Mouse (Mus musculus) CH12.LX (cell line): ENCODE measurements at regions not wholly inside any gene's neighbourhood (a gene's known extent, or its start where the extent isn't known, plus 50 kb on each side); places are given as distances from the start of the nearest gene placed in this dataset.

Experiments
- DNase-seq: peaks from one replicate; pipeline ENCODE4 v3.0.0-alpha.2; 2013; ENCODE audit errors: extremely low read depth
- H3K27ac ChIP-seq: 2 replicates; pipeline ENCODE4 v1.5.1; 2012; ENCODE audit warnings: low read depth, mild to moderate bottlenecking, control low read depth, moderate library complexity; ENCODE audit not compliant: insufficient read depth
- H3K27me3 ChIP-seq: replicated peaks from 2 replicates; pipeline ENCODE3; 2012; ENCODE audit warnings: inconsistent platforms
- H3K36me3 ChIP-seq, 2 experiments: replicated peaks in 1 of 2; 2 replicates each; pipeline versions ENCODE3 to v1.6.1; 2012; ENCODE audit warnings: inconsistent platforms in 1 of 2, low read length in 1 of 2, mild to moderate bottlenecking in 1 of 2, mixed read lengths in 1 of 2, moderate library complexity in 1 of 2; ENCODE audit not compliant: control insufficient read depth in 1 of 2, insufficient read depth in 1 of 2
- H3K4me1 ChIP-seq, 2 experiments: 2 replicates each; pipeline ENCODE4 v1.6.1; 2012; ENCODE audit warnings: inconsistent platforms in 1 of 2, moderate library complexity in 1 of 2; ENCODE audit not compliant: insufficient read depth in 2 of 2, control insufficient read depth in 1 of 2
- H3K4me2 ChIP-seq: 2 replicates; pipeline ENCODE4 v1.6.1; 2012; ENCODE audit warnings: low read depth, mild to moderate bottlenecking, control low read depth; ENCODE audit not compliant: poor library complexity, insufficient read depth, severe bottlenecking
- H3K4me3 ChIP-seq, 3 experiments: fragments of 150-350 bp in 1 of 3; sonication (generic) in 1 of 3; replicated peaks in 1 of 3; 2 replicates each; pipeline versions ENCODE3 to v1.5.1; 2011 to 2012; ENCODE audit warnings: low read depth in 2 of 3, low read length in 2 of 3, mild to moderate bottlenecking in 2 of 3, moderate library complexity in 2 of 3, control low read depth in 1 of 3, improper control_type of control experiment in 1 of 3, inconsistent platforms in 1 of 3, mixed read lengths in 1 of 3; ENCODE audit not compliant: poor library complexity in 1 of 3
- H3K79me2 ChIP-seq: replicated peaks from 2 replicates; pipeline ENCODE4 v1.6.1; 2012; ENCODE audit warnings: mild to moderate bottlenecking, moderate library complexity; ENCODE audit not compliant: control insufficient read depth, poor library complexity, insufficient read depth, severe bottlenecking; ENCODE audit errors: extremely low read depth
- H3K9ac ChIP-seq: 2 replicates; pipeline ENCODE4 v1.6.1; 2012; ENCODE audit warnings: low read depth, mild to moderate bottlenecking, control low read depth, moderate library complexity; ENCODE audit not compliant: insufficient read depth
- H3K9me3 ChIP-seq: replicated peaks from 2 replicates; pipeline ENCODE3; 2012; ENCODE audit warnings: low read length, inconsistent platforms, mixed read lengths
- BHLHE40 ChIP-seq: IDR thresholded peaks from 2 replicates; pipeline ENCODE4 v1.6.1; 2011; ENCODE audit warnings: mild to moderate bottlenecking, low read depth, low read length, improper control_type of control experiment
- CHD1 ChIP-seq: IDR thresholded peaks from 2 replicates; pipeline ENCODE4 v1.6.1; 2012; ENCODE audit warnings: low read depth, low read length, improper control_type of control experiment, inconsistent platforms
- CHD2 ChIP-seq: IDR thresholded peaks from 2 replicates; pipeline ENCODE4 v1.6.1; 2011; ENCODE audit warnings: low read length, improper control_type of control experiment
- CTCF ChIP-seq, 2 experiments: IDR thresholded peaks in 1 of 2; conservative IDR thresholded peaks in 1 of 2; 2 replicates each; pipeline ENCODE4 v1.5.1; 2011 to 2012; ENCODE audit warnings: low read depth in 2 of 2, low read length in 2 of 2, improper control_type of control experiment in 1 of 2, inconsistent platforms in 1 of 2, mild to moderate bottlenecking in 1 of 2, moderate library complexity in 1 of 2
- E2F4 ChIP-seq: IDR thresholded peaks from 2 replicates; pipeline ENCODE4 v1.6.1; 2011; ENCODE audit warnings: low read depth, low read length, improper control_type of control experiment; ENCODE audit not compliant: insufficient replicate concordance
- ELF1 ChIP-seq: IDR thresholded peaks from 2 replicates; pipeline ENCODE4 v1.6.1; 2014; ENCODE audit warnings: low read depth, mild to moderate bottlenecking, inconsistent platforms, low read length, improper control_type of control experiment
- EP300 ChIP-seq: IDR thresholded peaks from 2 replicates; pipeline ENCODE4 v1.6.1; 2011; ENCODE audit warnings: low read length, improper control_type of control experiment
- HCFC1 ChIP-seq: IDR thresholded peaks from 2 replicates; pipeline ENCODE4 v1.6.1; 2012; ENCODE audit warnings: low read depth, mild to moderate bottlenecking, inconsistent platforms, low read length, improper control_type of control experiment
- IRF4 ChIP-seq: IDR thresholded peaks from 2 replicates; pipeline ENCODE4 v1.6.1; 2014; ENCODE audit warnings: low read depth, mild to moderate bottlenecking, inconsistent platforms, low read length, improper control_type of control experiment
- JUND ChIP-seq: conservative IDR thresholded peaks from 2 replicates; pipeline ENCODE4 v1.6.1; 2011; ENCODE audit warnings: low read depth, low read length, improper control_type of control experiment
- MAFK ChIP-seq: IDR thresholded peaks from 2 replicates; pipeline ENCODE4 v1.6.1; 2011; ENCODE audit warnings: low read length, improper control_type of control experiment; ENCODE audit not compliant: insufficient replicate concordance
- MAX ChIP-seq: IDR thresholded peaks from 2 replicates; pipeline ENCODE4 v1.6.1; 2011; ENCODE audit warnings: low read length, improper control_type of control experiment
- MAZ ChIP-seq: IDR thresholded peaks from 2 replicates; pipeline ENCODE4 v1.6.1; 2012; ENCODE audit warnings: low read depth, mild to moderate bottlenecking, inconsistent platforms, low read length, improper control_type of control experiment, moderate library complexity
- MEF2A ChIP-seq: IDR thresholded peaks from 2 replicates; pipeline ENCODE4 v1.6.1; 2014; ENCODE audit warnings: low read depth, mild to moderate bottlenecking, inconsistent platforms, low read length, improper control_type of control experiment, borderline replicate concordance
- MXI1 ChIP-seq: IDR thresholded peaks from 2 replicates; pipeline ENCODE4 v1.6.1; 2011; ENCODE audit warnings: mild to moderate bottlenecking, low read depth, low read length, improper control_type of control experiment
- MYC ChIP-seq: IDR thresholded peaks from 2 replicates; pipeline ENCODE4 v1.6.1; 2011; ENCODE audit warnings: low read depth, mild to moderate bottlenecking, improper control_type of control experiment, low read length
- NRF1 ChIP-seq: IDR thresholded peaks from 2 replicates; pipeline ENCODE4 v1.6.1; 2014; ENCODE audit warnings: low read depth, mild to moderate bottlenecking, inconsistent platforms, low read length, improper control_type of control experiment, moderate library complexity
- POLR2A ChIP-seq: IDR thresholded peaks from 2 replicates; pipeline ENCODE4 v1.6.1; 2011; ENCODE audit warnings: low read depth, mild to moderate bottlenecking, improper control_type of control experiment, low read length
- TBP ChIP-seq: conservative IDR thresholded peaks from 2 replicates; pipeline ENCODE4 v1.6.1; 2011; ENCODE audit warnings: low read depth, low read length, improper control_type of control experiment
- USF1 ChIP-seq: IDR thresholded peaks from 2 replicates; pipeline ENCODE4 v1.6.1; 2014; ENCODE audit warnings: low read depth, mild to moderate bottlenecking, inconsistent platforms, low read length, improper control_type of control experiment
- USF2 ChIP-seq: conservative IDR thresholded peaks from 2 replicates; pipeline ENCODE4 v1.6.1; 2011; ENCODE audit warnings: low read depth, low read length, improper control_type of control experiment
- ZMIZ1 ChIP-seq: IDR thresholded peaks from 2 replicates; pipeline ENCODE4 v1.6.1; 2012; ENCODE audit warnings: low read depth, mild to moderate bottlenecking, inconsistent platforms, low read length, improper control_type of control experiment
- ZNF384 ChIP-seq: IDR thresholded peaks from 2 replicates; pipeline ENCODE4 v1.6.1; 2012; ENCODE audit warnings: low read depth, low read length, improper control_type of control experiment, inconsistent platforms
- dilution Hi-C: fragments of 300-500 bp; cut with MboI; formaldehyde crosslinking; loops from 2 replicates; pipeline ENCODE4 v1.14.3; 2020; ENCODE audit warnings: low sequenced_read_pairs; ENCODE audit not compliant: extremely low pct_unique_long_range_greater_than_20kb, extremely low pct_ligation_motif_present
- in situ Hi-C: fragments of 300-500 bp; cut with MboI; formaldehyde crosslinking; loops from 3 replicates; pipeline ENCODE4 v1.14.3; 2019; ENCODE audit warnings: low sequenced_read_pairs, low pct_ligation_motif_present, low pct_unique_long_range_greater_than_20kb, mixed read lengths

GRCm38 (mm10) chr1:80040409-80040808 is 177.9 kb downstream of the Fam124b start:
- Histone ChIP-seq H3K9ac (no peak overlapping the region), H3K27ac (no peak overlapping the region), H3K27me3 (no peaks in the 10 kb centered on the region), H3K4me2 (no peak overlapping the region), H3K79me2 (no peaks in the 10 kb centered on the region), H3K4me1 (no peaks in the 10 kb centered on the region), H3K36me3 (no peaks in the 10 kb centered on the region), H3K4me3 (no peak overlapping the region), H3K9me3 (no peaks in the 10 kb centered on the region)
- dilution Hi-C loops (no loop called here), in situ Hi-C loops (no loop called here)
- no peak for DNase-seq
- no peak for TF ChIP-seq CHD2
- no peak for TF ChIP-seq ELF1
- TF ChIP-seq CTCF (conservative IDR thresholded peaks at IDR 0.05 in 1 of 2, IDR thresholded peaks at IDR 0.05 in 1 of 2; ENCODE audit: low read depth in 2 of 2, low read length in 2 of 2), result no peak
- TF ChIP-seq IRF4, result no peak
- no peak for TF ChIP-seq MAX
- no peak for TF ChIP-seq ZMIZ1
- TF ChIP-seq ZNF384, result no peak
- TF ChIP-seq MAZ, result no peak
- TF ChIP-seq CHD1, result no peak
- TF ChIP-seq BHLHE40, result no peak
- TF ChIP-seq EP300, result no peak
- TF ChIP-seq TBP, result no peak
- no peak for TF ChIP-seq NRF1
- TF ChIP-seq POLR2A, result no peak
- no peak for TF ChIP-seq MEF2A
- no peak for TF ChIP-seq USF2
- no peak for TF ChIP-seq E2F4
- no peak for TF ChIP-seq MYC
- TF ChIP-seq HCFC1, result no peak
- no peak for TF ChIP-seq USF1

DNA sequence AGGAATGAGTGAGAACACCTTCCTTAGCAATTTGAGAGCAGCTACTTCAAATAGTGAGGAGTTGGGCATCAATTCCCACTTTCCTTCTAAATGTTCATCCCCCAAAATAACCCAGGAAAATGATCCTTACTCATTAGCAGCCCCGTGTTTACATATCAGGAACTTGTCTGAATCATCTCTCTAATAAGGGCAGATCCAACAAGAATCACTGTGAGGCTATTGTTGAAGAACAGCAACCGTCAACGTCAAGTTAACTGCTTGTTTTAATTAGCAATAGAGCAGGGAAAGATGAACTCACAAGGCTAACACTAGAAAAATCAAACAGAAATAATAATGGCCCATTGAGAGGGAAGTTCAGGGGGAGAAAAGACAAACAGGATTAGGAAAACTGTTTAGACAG is 178.4 kb downstream of the Fam124b start:
- H3K36me3 ChIP-seq, result no peaks in the 10 kb centered on the region
- no peaks in the 10 kb centered on the region for H3K27me3 ChIP-seq
- H3K27ac ChIP-seq, result no peak overlapping the region
- H3K4me1 ChIP-seq, result no peaks in the 10 kb centered on the region
- no peaks in the 10 kb centered on the region for H3K9me3 ChIP-seq
- DNase-seq, result no peak
- H3K9ac ChIP-seq, result no peak overlapping the region
- TF ChIP-seq MXI1 (no peak), MEF2A (no peak), EP300 (no peak), MYC (no peak), MAFK (no peak), CHD2 (no peak), JUND (no peak), MAX (no peak)
- no peak overlapping the region for H3K4me2 ChIP-seq
- in situ Hi-C loops, result no loop called here
- dilution Hi-C loops, result no loop called here
- no peaks in the 10 kb centered on the region for H3K79me2 ChIP-seq
- H3K4me3 ChIP-seq, result no peak overlapping the region
